Mouse (Mus musculus): ENCODE measurements at regions not wholly inside any gene's neighbourhood (a gene's known extent, or its start where the extent isn't known, plus 50 kb on each side); places are given as distances from the start of the nearest gene placed in this dataset.

- Histone ChIP-seq H3K27ac (ENCODE audit: poor library complexity, severe bottlenecking) (no peak overlapping the region), H3K4me1 (replicated peaks) (peaks cover 40% of the 10 kb centered on the region), H3K36me3 (no peaks in the 10 kb centered on the region), H3K9me3 (replicated peaks) (no peaks in the 10 kb centered on the region; the same call in 1 of the 2 replicates), H3K27me3 (replicated peaks) (no peaks in the 10 kb centered on the region), H3K4me3 (no peak overlapping the region), H3K9ac (no peak overlapping the region; the same call in 1 of the 2 replicates), H3K4me2 (no peak overlapping the region)
- WGBS: 34% methylated on average over 25 of the region's 25 CpGs
- no peak for ATAC-seq (ENCODE audit: insufficient number of reproducible peaks, low FRiP score)
These were observed 51.5 kb upstream of the Ryk start for GRCm38 (mm10) chr9:102782926-102783850.

- no peaks in the 10 kb centered on the region; the same call in 1 of the 2 replicates for H3K9me3 ChIP-seq (replicated peaks)
- WGBS: 10% methylated on average over 10 of the region's 10 CpGs
- H3K27me3 ChIP-seq (replicated peaks): no peaks in the 10 kb centered on the region
- H3K36me3 ChIP-seq: no peaks in the 10 kb centered on the region
- H3K4me1 ChIP-seq (replicated peaks): peaks cover 28% of the 10 kb centered on the region
- no peak overlapping the region for H3K4me2 ChIP-seq
- H3K9ac ChIP-seq: 0 out of 2 replicates have a peak overlapping the region, but pooled peaks have one; percentile 5
- no peak overlapping the region for H3K27ac ChIP-seq (ENCODE audit: poor library complexity, severe bottlenecking)
- H3K4me3 ChIP-seq: no peak overlapping the region
- ATAC-seq (ENCODE audit: insufficient number of reproducible peaks, low FRiP score): peak; percentile 50
These were observed 50.2 kb upstream of the Ryk start for GRCm38 (mm10) chr9:102784329-102785026.

All from heart, embryonic 12.5 days (tissue).